Mouse (Mus musculus) embryonic facial prominence, embryonic 13.5 days (tissue): ENCODE measurements around the gene Eif1b. TPM values are rescaled to one million over a fixed set of nuclear protein-coding genes. Genes with fewer than 3 reads are reported as not detected.
A peak's percentile ranks its signal among the peaks of the same experiment; 100 is the strongest.

ENCODE experiments used
- ATAC-seq: fragments of 200-750 bp; cut with Nextera tagmentation; 2 replicates; pipeline ENCODE4 v1.8.0; 2017; ENCODE audit warnings: low read depth; ENCODE audit not compliant: insufficient number of reproducible peaks, insufficient read depth, low FRiP score, low TSS enrichment
- H3K27ac ChIP-seq: fragments of 300-500 bp; sonication (generic); 2 replicates; pipeline ENCODE4 v1.5.1; 2015; ENCODE audit warnings: moderate library complexity, mild to moderate bottlenecking, inconsistent platforms
- H3K27me3 ChIP-seq: fragments of 300-500 bp; sonication (generic); 2 replicates; pipeline ENCODE4 v1.6.1; 2015; ENCODE audit warnings: mild to moderate bottlenecking, inconsistent platforms
- H3K36me3 ChIP-seq: fragments of 300-500 bp; sonication (generic); 2 replicates; pipeline ENCODE4 v1.6.1; 2015; ENCODE audit warnings: mild to moderate bottlenecking, inconsistent platforms
- H3K4me1 ChIP-seq: fragments of 300-500 bp; sonication (generic); 2 replicates; pipeline ENCODE4 v1.6.1; 2015; ENCODE audit warnings: inconsistent platforms
- H3K4me2 ChIP-seq: fragments of 300-500 bp; sonication (generic); 2 replicates; pipeline ENCODE4 v1.6.1; 2015; ENCODE audit warnings: moderate library complexity, mild to moderate bottlenecking, inconsistent platforms
- H3K4me3 ChIP-seq: fragments of 300-500 bp; sonication (generic); 2 replicates; pipeline ENCODE4 v1.5.1; 2015; ENCODE audit warnings: mild to moderate bottlenecking, inconsistent platforms
- H3K9ac ChIP-seq: fragments of 300-500 bp; sonication (generic); 2 replicates; pipeline ENCODE4 v1.6.1; 2015; ENCODE audit warnings: mild to moderate bottlenecking, inconsistent platforms
- H3K9me3 ChIP-seq: fragments of 300-500 bp; sonication (generic); 2 replicates; pipeline ENCODE4 v1.6.1; 2016; ENCODE audit warnings: inconsistent platforms
- WGBS: fragments of 180-500 bp; shearing (Covaris S2); methylation state at CpG from one replicate; pipeline ENCODE4 v1.1.7; 2015; ENCODE audit warnings: mixed read lengths; 5-methylcytosine and 5-hydroxymethylcytosine counted together
- polyA plus RNA-seq: library from polyadenylated mRNA; unstranded; fragments of >200 nt; fragmentation: Nextera tagmentation; extraction: Ambion mirVana; gene quantifications from 2 replicates; pipeline ENCODE4 v1.2.1, GENCODE M21; 2015

The Eif1b gene
- polyA plus RNA-seq, 1 experiment from 2014 or later, result 207 TPM

- H3K4me1 ChIP-seq, result peaks cover 18% of the 10 kb centered on the region
- peak; percentile 69 for ATAC-seq
- H3K27ac ChIP-seq, result peak overlapping the region; percentile 93
- peak overlapping the region; percentile 81 for H3K4me2 ChIP-seq
- H3K4me3 ChIP-seq, result peak overlapping the region; percentile 100
- H3K36me3 ChIP-seq, result peaks cover 23% of the 10 kb centered on the region
- under 1% methylated on average over 77 of the region's 97 CpGs for WGBS
- peak overlapping the region; percentile 100 for H3K9ac ChIP-seq
- no peaks in the 10 kb centered on the region for H3K27me3 ChIP-seq
- H3K9me3 ChIP-seq, result no peaks in the 10 kb centered on the region
Observed at GRCm38 (mm10) chr9:120492400-120493351, 644 bp downstream of the Eif1b start.

GRCm38 (mm10) chr9:120493781-120494180, 1.7 kb downstream of the Eif1b start:
- Histone ChIP-seq H3K4me3 (peak overlapping the region; percentile 100), H3K4me1 (peaks cover 18% of the 10 kb centered on the region), H3K36me3 (peaks cover 23% of the 10 kb centered on the region), H3K9ac (peak overlapping the region; percentile 100), H3K4me2 (peak overlapping the region; percentile 81), H3K9me3 (no peaks in the 10 kb centered on the region), H3K27ac (peak overlapping the region; percentile 62; the same call in 1 of the 2 replicates), H3K27me3 (no peaks in the 10 kb centered on the region)
- WGBS, result 49% methylated on average over 12 of the region's 12 CpGs
- ATAC-seq, result no peak

GRCm38 (mm10) chr9:120496691-120497090, 4.7 kb downstream of the Eif1b start:
- H3K4me1 ChIP-seq, result peaks cover 15% of the 10 kb centered on the region
- H3K36me3 ChIP-seq, result peaks cover 23% of the 10 kb centered on the region
- H3K9ac ChIP-seq, result no peak overlapping the region
- no peak overlapping the region for H3K4me2 ChIP-seq
- no peaks in the 10 kb centered on the region for H3K27me3 ChIP-seq
- H3K4me3 ChIP-seq, result no peak overlapping the region
- no peak for ATAC-seq
- no peaks in the 10 kb centered on the region for H3K9me3 ChIP-seq
- no peak overlapping the region for H3K27ac ChIP-seq
- 6% methylated on average over 3 of the region's 3 CpGs for WGBS

GRCm38 (mm10) chr9:120497983-120498382, 6.0 kb downstream of the Eif1b start:
- ATAC-seq, result no peak

GRCm38 (mm10) chr9:120501191-120501902, 9.3 kb downstream of the Eif1b start:
- 40% methylated on average over 10 of the region's 10 CpGs for WGBS
- H3K36me3 ChIP-seq, result no peaks in the 10 kb centered on the region
- no peak for ATAC-seq
- H3K4me3 ChIP-seq, result no peak overlapping the region
- no peaks in the 10 kb centered on the region for H3K9me3 ChIP-seq
- H3K4me1 ChIP-seq, result no peaks in the 10 kb centered on the region
- H3K4me2 ChIP-seq, result no peak overlapping the region
- no peaks in the 10 kb centered on the region for H3K27me3 ChIP-seq
- H3K9ac ChIP-seq, result no peak overlapping the region
- H3K27ac ChIP-seq, result no peak overlapping the region

More at GRCm38 (mm10) chr9:120497983-120498382, 6.0 kb downstream of the Eif1b start:
- peaks cover 15% of the 10 kb centered on the region for H3K4me1 ChIP-seq
- H3K9ac ChIP-seq, result no peak overlapping the region
- 84% methylated on average over 5 of the region's 5 CpGs for WGBS
- no peak overlapping the region for H3K4me3 ChIP-seq
- H3K9me3 ChIP-seq, result no peaks in the 10 kb centered on the region
- H3K36me3 ChIP-seq, result peaks cover 23% of the 10 kb centered on the region
- H3K27ac ChIP-seq, result no peak overlapping the region
- H3K27me3 ChIP-seq, result no peaks in the 10 kb centered on the region
- H3K4me2 ChIP-seq, result no peak overlapping the region

GRCm38 (mm10) chr9:120502013-120502412, 10.0 kb downstream of the Eif1b start:
- Histone ChIP-seq H3K4me1 (no peaks in the 10 kb centered on the region), H3K4me3 (no peak overlapping the region), H3K4me2 (no peak overlapping the region), H3K27ac (no peak overlapping the region), H3K36me3 (no peaks in the 10 kb centered on the region), H3K9ac (no peak overlapping the region), H3K27me3 (no peaks in the 10 kb centered on the region), H3K9me3 (peaks cover 4% of the 10 kb centered on the region)
- WGBS, result 9% methylated on average over 8 of the region's 8 CpGs
- ATAC-seq, result no peak

GRCm38 (mm10) chr9:120504423-120504822, 12.4 kb downstream of the Eif1b start:
- Histone ChIP-seq H3K27me3 (no peaks in the 10 kb centered on the region), H3K4me3 (no peak overlapping the region), H3K27ac (no peak overlapping the region), H3K36me3 (no peaks in the 10 kb centered on the region), H3K9ac (no peak overlapping the region), H3K4me1 (no peaks in the 10 kb centered on the region), H3K4me2 (no peak overlapping the region), H3K9me3 (peaks cover 4% of the 10 kb centered on the region)
- WGBS, result 78% methylated on average over 2 of the region's 2 CpGs
- no peak for ATAC-seq

GRCm38 (mm10) chr9:120511781-120512180, 19.7 kb downstream of the Eif1b start:
- 72% methylated on average over 3 of the region's 3 CpGs for WGBS

GRCm38 (mm10) chr9:120516720-120517119, 24.7 kb downstream of the Eif1b start:
- no peaks in the 10 kb centered on the region for H3K27me3 ChIP-seq
- H3K4me3 ChIP-seq, result no peak overlapping the region
- H3K4me2 ChIP-seq, result no peak overlapping the region
- no peaks in the 10 kb centered on the region for H3K9me3 ChIP-seq
- H3K27ac ChIP-seq, result no peak overlapping the region
- peaks cover 4% of the 10 kb centered on the region; the same call in 1 of the 2 replicates for H3K4me1 ChIP-seq
- no peak overlapping the region for H3K9ac ChIP-seq
- ATAC-seq, result no peak
- 79% methylated on average over 8 of the region's 8 CpGs for WGBS
- H3K36me3 ChIP-seq, result no peaks in the 10 kb centered on the region

More at GRCm38 (mm10) chr9:120511781-120512180, 19.7 kb downstream of the Eif1b start:
- no peak for ATAC-seq
- Histone ChIP-seq H3K4me2 (no peak overlapping the region), H3K27me3 (no peaks in the 10 kb centered on the region), H3K27ac (no peak overlapping the region), H3K36me3 (no peaks in the 10 kb centered on the region), H3K4me3 (no peak overlapping the region), H3K9ac (no peak overlapping the region), H3K9me3 (peaks cover 2% of the 10 kb centered on the region), H3K4me1 (no peaks in the 10 kb centered on the region)

GRCm38 (mm10) chr9:120518946-120519345, 26.9 kb downstream of the Eif1b start:
- no peak for ATAC-seq
- Histone ChIP-seq H3K4me1 (peaks cover 4% of the 10 kb centered on the region; the same call in 1 of the 2 replicates), H3K27me3 (no peaks in the 10 kb centered on the region), H3K9me3 (no peaks in the 10 kb centered on the region), H3K36me3 (no peaks in the 10 kb centered on the region), H3K4me3 (no peak overlapping the region), H3K9ac (no peak overlapping the region), H3K4me2 (no peak overlapping the region), H3K27ac (no peak overlapping the region)
- WGBS, result 82% methylated on average over 3 of the region's 3 CpGs

GRCm38 (mm10) chr9:120519469-120520125, 27.6 kb downstream of the Eif1b start:
- Histone ChIP-seq H3K27ac (peak overlapping the region; percentile 22; the same call in 1 of the 2 replicates), H3K9ac (no peak overlapping the region), H3K36me3 (no peaks in the 10 kb centered on the region), H3K4me3 (no peak overlapping the region), H3K9me3 (no peaks in the 10 kb centered on the region), H3K4me1 (peaks cover 4% of the 10 kb centered on the region; the same call in 1 of the 2 replicates), H3K27me3 (no peaks in the 10 kb centered on the region), H3K4me2 (0 out of 2 replicates have a peak overlapping the region, but pooled peaks have one; percentile 16)
- no peak for ATAC-seq
- 45% methylated on average over 19 of the region's 19 CpGs for WGBS
